Comparison of ENCODE assay signal across 1 mouse cellular context in the genomic region with DNA sequence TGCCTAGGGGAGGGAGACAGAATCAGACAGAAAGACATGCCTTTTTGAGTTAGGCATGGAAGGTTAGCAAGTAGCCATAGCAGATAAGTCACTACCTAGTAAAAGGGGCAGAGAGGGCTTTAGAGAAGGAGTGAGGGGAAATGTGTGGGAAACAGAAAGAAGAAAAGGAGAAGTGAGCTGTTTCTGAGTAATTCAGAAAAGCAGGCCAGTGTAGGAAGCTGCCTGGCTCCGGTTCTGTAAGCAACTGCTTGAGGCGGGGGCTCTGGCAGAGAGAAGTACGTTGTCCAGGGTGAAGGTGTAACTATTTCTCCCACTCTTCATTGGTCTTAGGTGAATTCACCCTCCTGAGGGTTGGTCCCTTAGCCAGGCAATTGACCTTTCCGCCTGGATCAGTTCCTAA.
TF ChIP-seq lines count a peak whose summit lies in the region.

No protein-coding gene starts in this region.

TF ChIP-seq in CH12.LX, 34 proteins besides CTCF, POLR2A, EP300 and RAD21 (continued from another document):
- TF ChIP-seq MEF2A (IDR thresholded peaks at IDR 0.05; ENCODE audit: borderline replicate concordance, low read depth, low read length), result no peak
- TF ChIP-seq TBP (conservative IDR thresholded peaks at IDR 0.05; ENCODE audit: low read depth, low read length), result no peak
- no peak for TF ChIP-seq MAFK (IDR thresholded peaks at IDR 0.05; ENCODE audit: insufficient replicate concordance, low read length)
- TF ChIP-seq HCFC1 (IDR thresholded peaks at IDR 0.05; ENCODE audit: low read depth, low read length), result no peak
- TF ChIP-seq IRF4 (IDR thresholded peaks at IDR 0.05; ENCODE audit: low read depth, low read length), result peak; percentile 97
- no peak for TF ChIP-seq ZNF384 (IDR thresholded peaks at IDR 0.05; ENCODE audit: low read depth, low read length)
- TF ChIP-seq MAX (IDR thresholded peaks at IDR 0.05; ENCODE audit: low read length), result no peak
- no peak for TF ChIP-seq UBTF (IDR thresholded peaks at IDR 0.05; ENCODE audit: low read depth, low read length)
- TF ChIP-seq JUND (conservative IDR thresholded peaks at IDR 0.05; ENCODE audit: low read depth, low read length), result peak; percentile 86
- no peak for TF ChIP-seq CHD1 (IDR thresholded peaks at IDR 0.05; ENCODE audit: low read depth, low read length)
- no peak for TF ChIP-seq ZC3H11A (IDR thresholded peaks at IDR 0.05; ENCODE audit: low read depth, low read length)
- no peak for TF ChIP-seq NRF1 (IDR thresholded peaks at IDR 0.05; ENCODE audit: low read depth, low read length)
- TF ChIP-seq ELF1 (IDR thresholded peaks at IDR 0.05; ENCODE audit: low read depth, low read length), result no peak
- TF ChIP-seq TCF12 (IDR thresholded peaks at IDR 0.05; ENCODE audit: low read depth, low read length), result peak; percentile 42; the same call in 1 of the 2 replicates
- peak; percentile 76; the same call in 1 of the 2 replicates for TF ChIP-seq RCOR1 (conservative IDR thresholded peaks at IDR 0.05; ENCODE audit: low read depth, low read length)
- TF ChIP-seq USF1 (IDR thresholded peaks at IDR 0.05; ENCODE audit: low read depth, low read length), result no peak
